Mouse (Mus musculus): ENCODE data around the gene Krt6b. TPM values are rescaled to one million over a fixed set of nuclear protein-coding genes. Genes with fewer than 3 reads are reported as not detected.

The Krt6b gene
- polyA plus RNA-seq (2015; fragmentation: Nextera tagmentation; extraction: Ambion mirVana), result not detected in 2 replicates

- H3K36me3 ChIP-seq, result no peaks in the 10 kb centered on the region
- no peaks in the 10 kb centered on the region for H3K9me3 ChIP-seq
- no peak within 1 kb of the TSS for H3K27ac ChIP-seq
- H3K4me2 ChIP-seq (replicated peaks), result no peak within 1 kb of the TSS
- no peak for ATAC-seq
- no peak within 1 kb of the TSS for H3K9ac ChIP-seq (replicated peaks)
- H3K4me1 ChIP-seq (replicated peaks), result no peaks in the 10 kb centered on the region
- WGBS, result 85% methylated on average over 2 of the region's 2 CpGs
- no peak within 1 kb of the TSS for H3K4me3 ChIP-seq (replicated peaks)
- no peaks in the 10 kb centered on the region for H3K27me3 ChIP-seq
These were observed at the start of gene Krt6b for GRCm38 (mm10) chr15:101680187-101680586. Gene Krt6b, minus strand, starts transcription at chr15:101680287.

- no peak for ATAC-seq
- no peak overlapping the region for H3K4me2 ChIP-seq (replicated peaks)
- H3K4me3 ChIP-seq (replicated peaks), result no peak overlapping the region
- no peak overlapping the region for H3K9ac ChIP-seq (replicated peaks)
- H3K4me1 ChIP-seq (replicated peaks), result no peaks in the 10 kb centered on the region
- H3K27me3 ChIP-seq, result no peaks in the 10 kb centered on the region
- H3K36me3 ChIP-seq, result no peaks in the 10 kb centered on the region
- 75% methylated on average over 5 of the region's 5 CpGs for WGBS
- no peak overlapping the region for H3K27ac ChIP-seq
- H3K9me3 ChIP-seq, result no peaks in the 10 kb centered on the region
These were observed 44.6 kb upstream of the Krt6b start for GRCm38 (mm10) chr15:101724686-101725085.

GRCm38 (mm10) chr15:101715831-101716230 is 35.7 kb upstream of the Krt6b start:
- H3K4me3 ChIP-seq (replicated peaks), result no peak overlapping the region
- WGBS, result 84% methylated on average over 3 of the region's 3 CpGs
- H3K4me1 ChIP-seq (replicated peaks), result no peaks in the 10 kb centered on the region
- no peaks in the 10 kb centered on the region for H3K27me3 ChIP-seq
- no peak overlapping the region for H3K27ac ChIP-seq
- ATAC-seq, result no peak
- no peak overlapping the region for H3K4me2 ChIP-seq (replicated peaks)
- H3K9ac ChIP-seq (replicated peaks), result no peak overlapping the region
- no peaks in the 10 kb centered on the region for H3K36me3 ChIP-seq
- no peaks in the 10 kb centered on the region for H3K9me3 ChIP-seq

DNA sequence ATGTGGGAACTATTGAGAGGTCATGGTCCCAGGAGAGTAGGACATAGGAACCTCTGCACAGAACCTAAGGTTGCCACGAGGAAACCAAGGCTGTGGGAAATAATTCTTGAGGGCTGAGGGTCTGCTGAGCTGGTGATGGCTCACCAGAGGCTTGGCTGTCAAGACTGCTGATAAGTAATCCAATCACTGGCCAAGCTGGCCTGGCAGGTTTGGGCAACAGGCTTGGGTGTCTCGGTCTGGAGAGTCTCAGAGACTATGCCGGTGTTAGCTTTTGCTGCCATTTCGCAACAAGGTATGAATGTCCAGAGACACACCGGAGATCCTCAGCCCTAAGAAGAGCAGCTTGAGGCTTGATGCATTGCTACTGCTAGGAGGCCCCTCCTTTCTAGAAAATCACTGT is 34.3 kb upstream of the Krt6b start:
- no peak for ATAC-seq
- H3K27me3 ChIP-seq, result no peaks in the 10 kb centered on the region
- H3K4me1 ChIP-seq (replicated peaks), result no peaks in the 10 kb centered on the region
- H3K36me3 ChIP-seq, result no peaks in the 10 kb centered on the region
- no peak overlapping the region for H3K9ac ChIP-seq (replicated peaks)
- WGBS, result 89% methylated on average over 5 of the region's 5 CpGs
- H3K4me3 ChIP-seq (replicated peaks), result no peak overlapping the region
- no peak overlapping the region for H3K4me2 ChIP-seq (replicated peaks)
- H3K27ac ChIP-seq, result no peak overlapping the region
- no peaks in the 10 kb centered on the region for H3K9me3 ChIP-seq

DNA sequence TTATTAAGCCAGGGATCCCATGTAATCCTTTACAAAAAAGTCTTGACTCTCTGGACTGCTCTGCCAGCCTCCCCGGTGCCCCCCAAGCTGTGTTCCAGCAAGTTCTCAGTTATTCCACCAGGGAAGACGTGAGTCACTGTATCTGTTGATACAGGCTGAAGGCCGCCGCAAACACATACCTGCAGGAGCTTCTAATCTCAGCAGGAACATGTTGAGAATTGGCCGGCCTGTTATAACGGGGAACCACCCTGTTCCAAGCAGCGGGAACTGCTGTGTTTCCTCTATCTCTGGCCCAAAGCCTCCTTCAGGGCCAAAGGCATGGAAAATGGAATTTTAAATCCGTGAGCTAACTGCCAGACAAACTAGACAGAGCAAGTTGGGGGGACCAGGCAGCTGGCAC is 33.6 kb upstream of the Krt6b start:
- Histone ChIP-seq H3K9ac (replicated peaks) (no peak overlapping the region), H3K36me3 (no peaks in the 10 kb centered on the region), H3K9me3 (no peaks in the 10 kb centered on the region), H3K27ac (no peak overlapping the region), H3K4me2 (replicated peaks) (no peak overlapping the region), H3K27me3 (no peaks in the 10 kb centered on the region), H3K4me3 (replicated peaks) (no peak overlapping the region), H3K4me1 (replicated peaks) (no peaks in the 10 kb centered on the region)
- 68% methylated on average over 8 of the region's 8 CpGs for WGBS
- ATAC-seq, result no peak

- no peaks in the 10 kb centered on the region for H3K4me1 ChIP-seq (replicated peaks)
- ATAC-seq, result no peak
These were observed 32.6 kb upstream of the Krt6b start, which contains the start of gene Krt5 for GRCm38 (mm10) chr15:101712720-101713119. Gene Krt5, minus strand, starts transcription at chr15:101712898.

GRCm38 (mm10) chr15:101708683-101709082 is 28.6 kb upstream of the Krt6b start:
- H3K27ac ChIP-seq, result no peak overlapping the region
- no peak for ATAC-seq
- no peaks in the 10 kb centered on the region for H3K36me3 ChIP-seq
- no peaks in the 10 kb centered on the region for H3K9me3 ChIP-seq
- WGBS, result 67% methylated on average over 11 of the region's 11 CpGs
- H3K4me3 ChIP-seq (replicated peaks), result no peak overlapping the region
- no peaks in the 10 kb centered on the region for H3K4me1 ChIP-seq (replicated peaks)
- H3K27me3 ChIP-seq, result no peaks in the 10 kb centered on the region
- no peak overlapping the region for H3K9ac ChIP-seq (replicated peaks)
- H3K4me2 ChIP-seq (replicated peaks), result no peak overlapping the region

More at GRCm38 (mm10) chr15:101712720-101713119, 32.6 kb upstream of the Krt6b start, which contains the start of gene Krt5:
- H3K36me3 ChIP-seq, result no peaks in the 10 kb centered on the region
- H3K4me3 ChIP-seq (replicated peaks), result no peak within 1 kb of the TSS
- WGBS, result 75% methylated on average over 13 of the region's 13 CpGs
- H3K9ac ChIP-seq (replicated peaks), result no peak within 1 kb of the TSS
- H3K27ac ChIP-seq, result no peak within 1 kb of the TSS
- no peak within 1 kb of the TSS for H3K4me2 ChIP-seq (replicated peaks)
- no peaks in the 10 kb centered on the region for H3K27me3 ChIP-seq
- H3K9me3 ChIP-seq, result no peaks in the 10 kb centered on the region

- WGBS, result 90% methylated on average over 9 of the region's 9 CpGs
- no peak for ATAC-seq
These were observed 27.4 kb upstream of the Krt6b start for GRCm38 (mm10) chr15:101707454-101707853.

GRCm38 (mm10) chr15:101704066-101704465 is 24.0 kb upstream of the Krt6b start:
- Histone ChIP-seq H3K36me3 (no peaks in the 10 kb centered on the region), H3K4me3 (replicated peaks) (no peak overlapping the region), H3K27me3 (no peaks in the 10 kb centered on the region), H3K9ac (replicated peaks) (no peak overlapping the region), H3K27ac (no peak overlapping the region), H3K4me1 (replicated peaks) (no peaks in the 10 kb centered on the region), H3K4me2 (replicated peaks) (no peak overlapping the region), H3K9me3 (no peaks in the 10 kb centered on the region)
- WGBS, result 67% methylated on average over 4 of the region's 4 CpGs
- no peak for ATAC-seq

More at GRCm38 (mm10) chr15:101707454-101707853, 27.4 kb upstream of the Krt6b start:
- Histone ChIP-seq H3K4me1 (replicated peaks) (no peaks in the 10 kb centered on the region), H3K9ac (replicated peaks) (no peak overlapping the region), H3K9me3 (no peaks in the 10 kb centered on the region), H3K27me3 (no peaks in the 10 kb centered on the region), H3K4me2 (replicated peaks) (no peak overlapping the region), H3K36me3 (no peaks in the 10 kb centered on the region), H3K27ac (no peak overlapping the region), H3K4me3 (replicated peaks) (no peak overlapping the region)

- H3K4me1 ChIP-seq (replicated peaks), result no peaks in the 10 kb centered on the region
- H3K36me3 ChIP-seq, result no peaks in the 10 kb centered on the region
- 18% methylated on average over 2 of the region's 2 CpGs for WGBS
- H3K9me3 ChIP-seq, result no peaks in the 10 kb centered on the region
- no peak overlapping the region for H3K4me2 ChIP-seq (replicated peaks)
- H3K27ac ChIP-seq, result no peak overlapping the region
- no peaks in the 10 kb centered on the region for H3K27me3 ChIP-seq
- ATAC-seq, result no peak
- no peak overlapping the region for H3K9ac ChIP-seq (replicated peaks)
- no peak overlapping the region for H3K4me3 ChIP-seq (replicated peaks)
These were observed 22.3 kb upstream of the Krt6b start for GRCm38 (mm10) chr15:101702380-101702779.

GRCm38 (mm10) chr15:101699866-101700265 is 19.8 kb upstream of the Krt6b start:
- Histone ChIP-seq H3K27me3 (no peaks in the 10 kb centered on the region), H3K4me2 (replicated peaks) (no peak overlapping the region), H3K36me3 (no peaks in the 10 kb centered on the region), H3K27ac (no peak overlapping the region), H3K4me1 (replicated peaks) (no peaks in the 10 kb centered on the region), H3K9me3 (no peaks in the 10 kb centered on the region), H3K9ac (replicated peaks) (no peak overlapping the region), H3K4me3 (replicated peaks) (no peak overlapping the region)
- no peak for ATAC-seq
- 79% methylated on average over 8 of the region's 8 CpGs for WGBS

DNA sequence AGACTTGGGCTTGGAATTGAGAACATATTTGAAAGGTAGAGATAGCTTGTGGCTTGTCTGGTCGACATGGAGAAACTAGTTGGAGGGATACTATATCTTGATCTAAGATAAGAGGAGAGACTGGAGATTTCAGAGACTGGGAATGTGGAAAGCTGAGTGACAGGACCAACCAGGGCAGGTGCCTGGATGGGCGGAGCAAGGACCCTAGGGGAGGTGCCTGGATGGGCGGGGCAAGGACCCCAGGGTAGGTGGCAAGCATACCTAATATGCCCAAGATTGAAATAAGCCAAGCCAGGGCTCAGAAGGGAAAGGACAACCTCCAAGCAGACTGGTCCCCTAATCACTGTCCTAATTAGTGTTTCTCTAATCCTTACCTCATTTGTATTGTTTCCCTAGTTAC is 19.1 kb upstream of the Krt6b start:
- Histone ChIP-seq H3K36me3 (no peaks in the 10 kb centered on the region), H3K4me3 (replicated peaks) (no peak overlapping the region), H3K27me3 (no peaks in the 10 kb centered on the region), H3K4me1 (replicated peaks) (no peaks in the 10 kb centered on the region), H3K9ac (replicated peaks) (no peak overlapping the region), H3K27ac (no peak overlapping the region), H3K9me3 (no peaks in the 10 kb centered on the region), H3K4me2 (replicated peaks) (no peak overlapping the region)
- no peak for ATAC-seq
- 71% methylated on average over 3 of the region's 3 CpGs for WGBS
